Comparison of ENCODE assay signal across 16 mouse cellular contexts in genomic region chr13:99814033-99814556, GRCm38 (mm10).
"Had no signal": no experiment of that assay in that cellular context is flagged by ENCODE, and none has a peak within 500 bp of the region (broad histone marks: within the 10 kb centered on the region; RNA-seq: fewer than 3 reads in every experiment).

No protein-coding gene starts in this region.

- H3K4me1 ChIP-seq: liver, embryonic 13.5 days; midbrain, embryonic 15.5 days had no signal

- H3K27me3 ChIP-seq: liver, embryonic 13.5 days; midbrain, embryonic 12.5 days; midbrain, embryonic 15.5 days; neural tube, embryonic 13.5 days had no signal

- H3K4me3 ChIP-seq: left cerebral cortex, adult 2 months; liver, embryonic 13.5 days; midbrain, embryonic 12.5 days; midbrain, embryonic 15.5 days; myocyte; neural tube, embryonic 13.5 days had no signal

- DNase-seq: kidney, adult 8-10 months; kidney, postnatal 25 days; layer of hippocampus, adult 9-11 months; layer of hippocampus, postnatal 36 days; liver, embryonic 13.5 days; lung, adult 2 months; lung, postnatal 14 days; lung, postnatal 4 days; thymus, adult 18-20 months; thymus, postnatal 36 days had no signal

- H3K9me3 ChIP-seq: liver, embryonic 13.5 days; midbrain, embryonic 12.5 days; midbrain, embryonic 15.5 days; neural tube, embryonic 13.5 days had no signal

- H3K27ac ChIP-seq: left cerebral cortex, adult 2 months; liver, embryonic 13.5 days; midbrain, embryonic 12.5 days; midbrain, embryonic 15.5 days; neural tube, embryonic 13.5 days had no signal

- ATAC-seq: intestine, postnatal 0 days; midbrain, embryonic 15.5 days had no signal

- H3K4me2 ChIP-seq: liver, embryonic 13.5 days; midbrain, embryonic 12.5 days; midbrain, embryonic 15.5 days; neural tube, embryonic 13.5 days had no signal

- H3K36me3 ChIP-seq: liver, embryonic 13.5 days; midbrain, embryonic 12.5 days; midbrain, embryonic 15.5 days; neural tube, embryonic 13.5 days had no signal

- H3K9ac ChIP-seq: liver, embryonic 13.5 days; midbrain, embryonic 12.5 days; midbrain, embryonic 15.5 days; neural tube, embryonic 13.5 days had no signal
